Mouse (Mus musculus) mouse trophoblast stem cell (cell line): ENCODE results near the gene Rabif.

Experiments
- in situ Hi-C, 2 experiments: fragments of 300-500 bp; cut with MseI, MboI; formaldehyde crosslinking; loops; 2 replicates in 1 of 2; 3 replicates in 1 of 2; pipeline ENCODE4 v1.15.1; 2025

The Rabif gene

GRCm38 (mm10) chr1:134552396-134552795 is 57.9 kb downstream of the Rabif start:
- in situ Hi-C loops: no loop called here

GRCm38 (mm10) chr1:134555240-134555870 is 60.9 kb downstream of the Rabif start:
- in situ Hi-C loops: no loop called here

- in situ Hi-C loops: no loop called here
These were observed 61.6 kb downstream of the Rabif start for GRCm38 (mm10) chr1:134555871-134556670.

GRCm38 (mm10) chr1:134556671-134557218 is 62.3 kb downstream of the Rabif start:
- in situ Hi-C loops: no loop called here
